Mouse (Mus musculus): ENCODE measurements around the gene Rrm1. TPM values are rescaled to one million over a fixed set of nuclear protein-coding genes. Genes with fewer than 3 reads are reported as not detected.

The Rrm1 gene
- polyA plus RNA-seq (2012; fragmentation: generic; extraction: Trizol): 32.2 TPM

GRCm38 (mm10) chr7:102441657-102442391, at the start of gene Rrm1:
Gene Rrm1, plus strand, starts transcription at chr7:102441695.
- H3ac ChIP-seq (ENCODE audit: control insufficient read depth, insufficient read length): peak within 1 kb of the TSS; percentile 22
- peaks cover 30% of the 10 kb centered on the region for H3K79me2 ChIP-seq (ENCODE audit: control insufficient read depth, insufficient read depth)
- no peaks in the 10 kb centered on the region for H3K27me3 ChIP-seq (ENCODE audit: control insufficient read depth, insufficient read depth, insufficient read length)
- H3K4me3 ChIP-seq: peak within 1 kb of the TSS; percentile 93
- H3K4me2 ChIP-seq (ENCODE audit: low read depth): peak within 1 kb of the TSS; percentile 86
- TF ChIP-seq TCF12 (IDR thresholded peaks at IDR 0.05; ENCODE audit: insufficient read depth, poor library complexity, severe bottlenecking) (no peak), MYOG (IDR thresholded peaks at IDR 0.05; ENCODE audit: control insufficient read depth in 1 of 3, insufficient read depth in 1 of 3, insufficient read length in 2 of 3, low read depth in 2 of 3) (no peak), REST (IDR thresholded peaks at IDR 0.05; ENCODE audit: insufficient read depth, insufficient read length) (no peak), USF1 (IDR thresholded peaks at IDR 0.05; ENCODE audit: low read depth) (no peak), SRF (IDR thresholded peaks at IDR 0.05; ENCODE audit: control insufficient read depth, insufficient read length, low read depth) (peak; percentile 80), POLR2AphosphoS2 (IDR thresholded peaks at IDR 0.05; ENCODE audit: insufficient read length, low read depth) (peak; percentile 67), E2F4 (IDR thresholded peaks at IDR 0.05; ENCODE audit: insufficient read depth) (peak; percentile 94), TCF3 (IDR thresholded peaks at IDR 0.05; ENCODE audit: insufficient read length, low read depth) (no peak), MYOD1 (IDR thresholded peaks at IDR 0.05; ENCODE audit: control insufficient read depth in 1 of 3, insufficient read length in 2 of 3, low read depth in 2 of 3) (no peak), CEBPB (IDR thresholded peaks at IDR 0.05; ENCODE audit: insufficient read depth, poor library complexity, severe bottlenecking) (no peak), POLR2A (IDR thresholded peaks at IDR 0.05; ENCODE audit: insufficient read length, low read depth) (peak; percentile 73), MAX (IDR thresholded peaks at IDR 0.05; ENCODE audit: low read depth) (no peak)
- H3K36me3 ChIP-seq (ENCODE audit: control insufficient read depth, insufficient read depth): no peaks in the 10 kb centered on the region

- no peak overlapping the region for H3K4me3 ChIP-seq
- no peaks in the 10 kb centered on the region for H3K79me2 ChIP-seq (ENCODE audit: control insufficient read depth, insufficient read depth)
- no peak for TF ChIP-seq TCF12 (IDR thresholded peaks at IDR 0.05; ENCODE audit: insufficient read depth, poor library complexity, severe bottlenecking)
- no peak for TF ChIP-seq POLR2A (IDR thresholded peaks at IDR 0.05; ENCODE audit: insufficient read length, low read depth)
- TF ChIP-seq MAX (IDR thresholded peaks at IDR 0.05; ENCODE audit: low read depth): no peak
- TF ChIP-seq TCF3 (IDR thresholded peaks at IDR 0.05; ENCODE audit: insufficient read length, low read depth): no peak
- no peak for TF ChIP-seq SRF (IDR thresholded peaks at IDR 0.05; ENCODE audit: control insufficient read depth, insufficient read length, low read depth)
- no peak for TF ChIP-seq E2F4 (IDR thresholded peaks at IDR 0.05; ENCODE audit: insufficient read depth)
- no peak for TF ChIP-seq MYOG (IDR thresholded peaks at IDR 0.05; ENCODE audit: control insufficient read depth in 1 of 3, insufficient read depth in 1 of 3, insufficient read length in 2 of 3, low read depth in 2 of 3)
- no peak for TF ChIP-seq MYOD1 (IDR thresholded peaks at IDR 0.05; ENCODE audit: control insufficient read depth in 1 of 3, insufficient read length in 2 of 3, low read depth in 2 of 3)
- TF ChIP-seq CEBPB (IDR thresholded peaks at IDR 0.05; ENCODE audit: insufficient read depth, poor library complexity, severe bottlenecking): no peak
- TF ChIP-seq POLR2AphosphoS2 (IDR thresholded peaks at IDR 0.05; ENCODE audit: insufficient read length, low read depth): no peak
- H3K36me3 ChIP-seq (ENCODE audit: control insufficient read depth, insufficient read depth): no peaks in the 10 kb centered on the region
- H3ac ChIP-seq (ENCODE audit: control insufficient read depth, insufficient read length): no peak overlapping the region
- no peaks in the 10 kb centered on the region for H3K27me3 ChIP-seq (ENCODE audit: control insufficient read depth, insufficient read depth, insufficient read length)
- H3K4me2 ChIP-seq (ENCODE audit: low read depth): no peak overlapping the region
Measured at GRCm38 (mm10) chr7:102393898-102394297, 47.6 kb upstream of the Rrm1 start.

GRCm38 (mm10) chr7:102395894-102396293, 45.6 kb upstream of the Rrm1 start:
- H3K36me3 ChIP-seq (ENCODE audit: control insufficient read depth, insufficient read depth): no peaks in the 10 kb centered on the region
- TF ChIP-seq TCF12 (IDR thresholded peaks at IDR 0.05; ENCODE audit: insufficient read depth, poor library complexity, severe bottlenecking): no peak
- no peak for TF ChIP-seq CEBPB (IDR thresholded peaks at IDR 0.05; ENCODE audit: insufficient read depth, poor library complexity, severe bottlenecking)
- TF ChIP-seq POLR2A (IDR thresholded peaks at IDR 0.05; ENCODE audit: insufficient read length, low read depth): no peak
- no peak for TF ChIP-seq TCF3 (IDR thresholded peaks at IDR 0.05; ENCODE audit: insufficient read length, low read depth)
- no peak for TF ChIP-seq USF1 (IDR thresholded peaks at IDR 0.05; ENCODE audit: low read depth)
- TF ChIP-seq MYOG (IDR thresholded peaks at IDR 0.05; ENCODE audit: control insufficient read depth in 1 of 3, insufficient read depth in 1 of 3, insufficient read length in 2 of 3, low read depth in 2 of 3): no peak
- no peak for TF ChIP-seq MYOD1 (IDR thresholded peaks at IDR 0.05; ENCODE audit: control insufficient read depth in 1 of 3, insufficient read length in 2 of 3, low read depth in 2 of 3)
- no peak for TF ChIP-seq REST (IDR thresholded peaks at IDR 0.05; ENCODE audit: insufficient read depth, insufficient read length)
- TF ChIP-seq POLR2AphosphoS2 (IDR thresholded peaks at IDR 0.05; ENCODE audit: insufficient read length, low read depth): no peak
- no peak for TF ChIP-seq E2F4 (IDR thresholded peaks at IDR 0.05; ENCODE audit: insufficient read depth)
- no peak for TF ChIP-seq MAX (IDR thresholded peaks at IDR 0.05; ENCODE audit: low read depth)
- no peak for TF ChIP-seq SRF (IDR thresholded peaks at IDR 0.05; ENCODE audit: control insufficient read depth, insufficient read length, low read depth)
- no peaks in the 10 kb centered on the region for H3K27me3 ChIP-seq (ENCODE audit: control insufficient read depth, insufficient read depth, insufficient read length)
- H3K79me2 ChIP-seq (ENCODE audit: control insufficient read depth, insufficient read depth): no peaks in the 10 kb centered on the region
- no peak overlapping the region for H3K4me2 ChIP-seq (ENCODE audit: low read depth)
- H3ac ChIP-seq (ENCODE audit: control insufficient read depth, insufficient read length): no peak overlapping the region
- H3K4me3 ChIP-seq: no peak overlapping the region

GRCm38 (mm10) chr7:102396331-102396730, 45.2 kb upstream of the Rrm1 start:
- no peak overlapping the region for H3K4me2 ChIP-seq (ENCODE audit: low read depth)
- H3K27me3 ChIP-seq (ENCODE audit: control insufficient read depth, insufficient read depth, insufficient read length): no peaks in the 10 kb centered on the region
- no peaks in the 10 kb centered on the region for H3K36me3 ChIP-seq (ENCODE audit: control insufficient read depth, insufficient read depth)
- no peak overlapping the region for H3ac ChIP-seq (ENCODE audit: control insufficient read depth, insufficient read length)
- no peak overlapping the region for H3K4me3 ChIP-seq
- H3K79me2 ChIP-seq (ENCODE audit: control insufficient read depth, insufficient read depth): no peaks in the 10 kb centered on the region
- TF ChIP-seq MYOG (IDR thresholded peaks at IDR 0.05; ENCODE audit: control insufficient read depth in 1 of 3, insufficient read depth in 1 of 3, insufficient read length in 2 of 3, low read depth in 2 of 3) (no peak), TCF3 (IDR thresholded peaks at IDR 0.05; ENCODE audit: insufficient read length, low read depth) (no peak), CEBPB (IDR thresholded peaks at IDR 0.05; ENCODE audit: insufficient read depth, poor library complexity, severe bottlenecking) (no peak), POLR2AphosphoS2 (IDR thresholded peaks at IDR 0.05; ENCODE audit: insufficient read length, low read depth) (no peak), TCF12 (IDR thresholded peaks at IDR 0.05; ENCODE audit: insufficient read depth, poor library complexity, severe bottlenecking) (no peak), SRF (IDR thresholded peaks at IDR 0.05; ENCODE audit: control insufficient read depth, insufficient read length, low read depth) (no peak), E2F4 (IDR thresholded peaks at IDR 0.05; ENCODE audit: insufficient read depth) (no peak), REST (IDR thresholded peaks at IDR 0.05; ENCODE audit: insufficient read depth, insufficient read length) (no peak), USF1 (IDR thresholded peaks at IDR 0.05; ENCODE audit: low read depth) (no peak)
